Mouse (Mus musculus) MEL (cell line): ENCODE data around the gene Polr1a.

ENCODE experiments used
- CTCF ChIP-seq, 3 experiments: IDR thresholded peaks in 2 of 3; conservative IDR thresholded peaks in 1 of 3; 2 replicates each; pipeline ENCODE4 v1.5.1; 2011 to 2012; ENCODE audit warnings: low read length in 3 of 3, low read depth in 2 of 3, mild to moderate bottlenecking in 2 of 3, improper control_type of control experiment in 1 of 3, inconsistent platforms in 1 of 3, mixed read lengths in 1 of 3, moderate library complexity in 1 of 3; ENCODE audit not compliant: control insufficient read depth in 1 of 3, insufficient read depth in 1 of 3, poor library complexity in 1 of 3, severe bottlenecking in 1 of 3
- ELF1 ChIP-seq: IDR thresholded peaks from 2 replicates; pipeline ENCODE4 v1.6.1; 2014; ENCODE audit warnings: low read depth, mild to moderate bottlenecking, inconsistent platforms, low read length, improper control_type of control experiment, moderate library complexity
- EP300 ChIP-seq, 2 experiments: IDR thresholded peaks; 2 replicates each; pipeline ENCODE4 v1.6.1; 2011; ENCODE audit warnings: improper control_type of control experiment in 2 of 2, low read length in 2 of 2, low read depth in 1 of 2, mild to moderate bottlenecking in 1 of 2
- GATA1 ChIP-seq: IDR thresholded peaks from 2 replicates; pipeline ENCODE4 v1.6.1; 2011; ENCODE audit warnings: low read depth, low read length, improper control_type of control experiment
- HCFC1 ChIP-seq: IDR thresholded peaks from 2 replicates; pipeline ENCODE4 v1.6.1; 2012; ENCODE audit warnings: low read depth, mild to moderate bottlenecking, inconsistent platforms, low read length, improper control_type of control experiment, moderate library complexity
- JUND ChIP-seq: IDR thresholded peaks from 2 replicates; pipeline ENCODE4 v1.6.1; 2011; ENCODE audit warnings: low read depth, mild to moderate bottlenecking, improper control_type of control experiment, low read length
- POLR2A ChIP-seq, 2 experiments: IDR thresholded peaks; 2 replicates each; pipeline ENCODE4 v1.6.1; 2011 to 2012; ENCODE audit warnings: low read length in 2 of 2, mild to moderate bottlenecking in 2 of 2, control low read depth in 1 of 2, improper control_type of control experiment in 1 of 2, low read depth in 1 of 2, moderate library complexity in 1 of 2; ENCODE audit not compliant: control insufficient read depth in 1 of 2, insufficient read depth in 1 of 2, poor library complexity in 1 of 2
- POLR2AphosphoS2 ChIP-seq: IDR thresholded peaks from 2 replicates; pipeline ENCODE4 v1.6.1; 2011; ENCODE audit warnings: low read length, improper control_type of control experiment
- POLR2AphosphoS5 ChIP-seq: IDR thresholded peaks from 2 replicates; pipeline ENCODE4 v1.6.1; 2012; ENCODE audit warnings: low read depth, borderline replicate concordance, mild to moderate bottlenecking, inconsistent platforms, low read length, moderate library complexity, mixed read lengths
- RAD21 ChIP-seq: IDR thresholded peaks from 2 replicates; pipeline ENCODE4 v1.6.1; 2011; ENCODE audit warnings: mild to moderate bottlenecking, low read depth, low read length, improper control_type of control experiment
- TAL1 ChIP-seq: IDR thresholded peaks from 2 replicates; pipeline ENCODE4 v1.6.1; 2012; ENCODE audit warnings: mild to moderate bottlenecking, inconsistent platforms, low read length, moderate library complexity, mixed read lengths
- UBTF ChIP-seq: IDR thresholded peaks from 2 replicates; pipeline ENCODE4 v1.6.1; 2012; ENCODE audit warnings: low read depth, mild to moderate bottlenecking, inconsistent platforms, low read length, improper control_type of control experiment, moderate library complexity, borderline replicate concordance; ENCODE audit not compliant: insufficient read depth
- USF1 ChIP-seq: IDR thresholded peaks from 2 replicates; pipeline ENCODE4 v1.6.1; 2014; ENCODE audit warnings: low read depth, mild to moderate bottlenecking, inconsistent platforms, low read length, improper control_type of control experiment, moderate library complexity

DNA sequence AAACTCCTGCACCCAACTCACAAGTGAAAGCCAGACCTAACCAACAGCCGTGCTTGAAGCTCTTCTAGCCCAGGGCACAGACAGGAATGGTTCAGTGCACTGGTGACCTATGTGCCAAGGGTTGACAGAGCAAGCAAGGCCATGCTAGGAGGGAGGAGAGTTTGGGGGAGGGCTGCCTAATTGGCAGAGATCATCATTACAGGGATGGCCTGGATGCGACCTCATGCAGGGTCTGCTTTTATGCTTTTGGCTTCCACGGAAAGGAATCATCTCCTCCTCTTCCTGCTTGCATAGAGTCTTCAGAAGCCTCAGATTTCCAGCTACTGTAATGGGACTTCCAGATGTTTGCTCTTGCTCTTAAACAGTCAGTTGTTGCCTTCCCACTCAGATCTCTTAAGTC lies 40.9 kb downstream of the Polr1a start:
- no peak for TF ChIP-seq RAD21
- no peak for TF ChIP-seq POLR2A (IDR thresholded peaks at IDR 0.05; ENCODE audit: control insufficient read depth in 1 of 2, insufficient read depth in 1 of 2, low read depth in 1 of 2, low read length in 2 of 2, poor library complexity in 1 of 2)
- TF ChIP-seq USF1, result no peak
- no peak for TF ChIP-seq CTCF (IDR thresholded peaks at IDR 0.05 in 2 of 3, conservative IDR thresholded peaks at IDR 0.05 in 1 of 3; ENCODE audit: control insufficient read depth in 1 of 3, insufficient read depth in 1 of 3, low read depth in 2 of 3, low read length in 3 of 3, poor library complexity in 1 of 3, severe bottlenecking in 1 of 3)
- TF ChIP-seq UBTF, result no peak
- no peak for TF ChIP-seq JUND
- no peak for TF ChIP-seq POLR2AphosphoS2
- TF ChIP-seq HCFC1, result no peak
- TF ChIP-seq EP300 (IDR thresholded peaks at IDR 0.05; ENCODE audit: low read depth in 1 of 2, low read length in 2 of 2), result no peak
- no peak for TF ChIP-seq POLR2AphosphoS5
- TF ChIP-seq ELF1, result no peak
- no peak for TF ChIP-seq TAL1
- no peak for TF ChIP-seq GATA1
